Mouse (Mus musculus): ENCODE data around the gene Kcnma1. TPM values are rescaled to one million over a fixed set of nuclear protein-coding genes. Genes with fewer than 3 reads are reported as not detected.
A peak's percentile ranks its signal among the peaks of the same experiment; 100 is the strongest.

Kcnma1 gene
- polyA plus RNA-seq, 1 experiment from 2014 or later: 6.0 TPM

DNA sequence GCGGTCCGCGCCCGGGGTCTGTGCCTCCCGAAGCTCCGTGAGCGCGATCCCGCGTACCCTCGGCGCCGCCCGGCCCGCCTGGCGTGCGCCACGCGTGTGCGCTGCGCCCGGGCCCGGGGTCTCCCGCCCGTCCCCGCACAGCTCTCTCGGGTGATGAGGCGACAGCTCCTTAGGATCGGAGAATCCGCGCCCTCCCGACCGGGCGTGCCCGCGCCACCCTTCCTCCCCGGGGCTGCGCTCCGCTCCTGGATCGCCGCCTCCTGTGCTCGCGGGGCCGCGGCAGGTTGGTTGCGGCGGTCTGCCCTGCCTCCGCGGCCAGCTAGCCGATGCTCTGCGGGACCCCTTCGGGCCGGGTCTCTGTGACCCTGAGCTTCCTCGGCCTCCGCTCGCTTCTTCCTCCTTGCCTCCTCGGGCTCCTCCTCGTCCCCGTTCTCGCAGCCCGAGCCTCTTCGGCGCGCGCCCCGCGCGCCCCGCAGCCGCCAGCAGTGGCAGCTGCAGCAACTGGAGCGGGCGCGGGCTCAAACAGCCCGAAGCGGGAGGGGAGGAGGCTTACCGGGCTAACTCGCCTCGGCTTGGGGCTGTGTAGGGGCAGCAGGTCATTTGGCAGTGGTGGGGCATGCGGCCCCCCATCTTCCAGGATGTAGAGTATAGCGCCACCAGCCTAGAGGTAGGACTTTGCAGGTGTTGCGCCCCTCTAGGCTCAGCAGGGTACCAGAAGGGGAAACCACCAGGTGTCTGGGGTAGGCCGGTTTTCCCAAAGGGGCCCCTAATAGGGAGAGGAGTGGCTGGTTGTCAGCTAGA lies 9.6 kb downstream of the Kcnma1 start:
- H3K4me1 ChIP-seq: peaks cover 15% of the 10 kb centered on the region
- H3K9me3 ChIP-seq: no peaks in the 10 kb centered on the region
- under 1% methylated on average over 67 of the region's 82 CpGs for WGBS
- H3K27ac ChIP-seq: peak overlapping the region; percentile 48; the same call in 1 of the 2 replicates
- ATAC-seq (ENCODE audit: low FRiP score, low read depth): peak; percentile 66; the same call in 1 of the 2 replicates
- peak overlapping the region; percentile 67 for H3K9ac ChIP-seq
- peak overlapping the region; percentile 95 for H3K4me2 ChIP-seq (replicated peaks)
- H3K4me3 ChIP-seq: peak overlapping the region; percentile 76
- H3K27me3 ChIP-seq: peaks cover 96% of the 10 kb centered on the region
- no peaks in the 10 kb centered on the region for H3K36me3 ChIP-seq

DNA sequence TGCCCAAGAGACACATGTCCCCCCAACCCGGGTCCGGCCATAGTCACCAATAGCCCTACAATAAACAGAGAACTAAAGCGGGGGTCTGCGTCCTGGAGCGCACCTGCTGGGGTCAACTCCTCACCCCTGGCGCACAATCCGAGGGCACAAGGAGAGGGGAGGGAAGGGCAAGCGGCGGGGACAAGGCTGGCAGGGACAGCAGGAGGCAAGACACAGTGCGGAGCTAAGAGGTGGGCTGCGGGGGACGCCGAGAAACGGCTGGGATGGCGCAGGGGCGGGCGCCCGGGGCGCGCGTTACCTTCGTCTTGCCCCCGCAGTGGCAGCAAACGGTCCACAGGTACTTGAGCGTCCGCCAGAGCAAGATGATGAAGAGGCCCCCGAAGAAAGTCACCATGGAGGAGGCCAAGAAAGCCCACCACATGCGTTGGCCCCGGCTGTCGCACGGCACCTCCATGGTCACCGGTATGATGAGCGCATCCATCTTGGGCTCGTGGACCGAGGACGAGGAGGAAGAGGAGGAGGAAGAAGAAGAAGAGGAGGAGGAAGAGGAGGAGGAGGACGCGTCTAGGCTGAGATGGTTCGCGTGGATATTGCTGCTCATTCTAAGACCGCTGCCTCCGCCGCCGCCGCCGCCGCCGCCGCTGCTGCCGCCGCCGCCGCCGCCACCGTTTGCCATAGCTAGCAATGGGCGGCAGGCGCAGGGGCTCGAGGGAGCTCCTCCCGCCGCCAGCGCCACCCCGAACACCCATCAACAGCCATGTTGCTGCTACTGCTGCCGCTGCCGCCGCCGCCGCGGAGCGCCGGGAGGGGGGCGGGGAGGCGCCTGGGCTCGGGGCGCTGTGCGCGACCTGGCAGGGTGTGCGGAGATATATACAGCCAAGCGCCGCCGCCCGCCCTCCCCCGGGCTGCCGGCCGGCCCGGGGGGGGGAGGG lies 10.6 kb downstream of the Kcnma1 start:
- 1% methylated on average over 56 of the region's 85 CpGs for WGBS
- ATAC-seq (ENCODE audit: low FRiP score, low read depth): peak; percentile 34; the same call in 1 of the 2 replicates
- H3K27me3 ChIP-seq: peaks cover 91% of the 10 kb centered on the region

GRCm38 (mm10) chr14:24002647-24003046 lies 11.6 kb downstream of the Kcnma1 start:
- Histone ChIP-seq H3K27me3 (peaks cover 82% of the 10 kb centered on the region), H3K27ac (no peak overlapping the region), H3K4me3 (peak overlapping the region; percentile 76), H3K9me3 (no peaks in the 10 kb centered on the region), H3K4me2 (replicated peaks) (peak overlapping the region; percentile 95), H3K36me3 (no peaks in the 10 kb centered on the region), H3K9ac (no peak overlapping the region), H3K4me1 (peaks cover 15% of the 10 kb centered on the region)
- ATAC-seq (ENCODE audit: low FRiP score, low read depth): no peak
- WGBS: 52% methylated on average over 5 of the region's 5 CpGs

More for the DNA sequence above, 10.6 kb downstream of the Kcnma1 start:
- Histone ChIP-seq H3K9me3 (no peaks in the 10 kb centered on the region), H3K4me2 (replicated peaks) (peak overlapping the region; percentile 95), H3K27ac (no peak overlapping the region; the same call in 1 of the 2 replicates), H3K4me1 (peaks cover 15% of the 10 kb centered on the region), H3K9ac (peak overlapping the region; percentile 67), H3K36me3 (no peaks in the 10 kb centered on the region), H3K4me3 (peak overlapping the region; percentile 76)

DNA sequence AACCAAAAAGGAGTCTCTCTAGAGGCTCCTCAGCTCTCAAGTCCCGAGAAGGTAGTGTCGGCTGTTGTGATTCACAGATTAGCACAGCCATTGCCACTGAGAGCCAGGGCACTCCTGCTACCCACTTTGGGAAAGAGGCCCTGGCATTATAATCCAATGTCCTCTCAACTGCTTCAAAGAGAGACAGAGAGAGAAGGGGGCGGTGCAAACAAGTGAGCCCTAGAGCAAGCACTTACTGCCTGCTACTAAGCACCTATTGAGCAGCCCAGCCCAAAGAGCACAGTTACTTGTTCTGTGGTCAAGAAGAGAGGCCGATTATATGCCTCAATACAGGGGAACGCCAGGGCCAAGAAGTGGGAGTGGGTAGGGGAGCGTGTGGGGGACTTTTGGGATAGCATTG lies 16.4 kb downstream of the Kcnma1 start:
- H3K4me3 ChIP-seq: no peak overlapping the region
- H3K4me1 ChIP-seq: no peaks in the 10 kb centered on the region
- WGBS: 81% methylated on average over 6 of the region's 6 CpGs
- H3K27me3 ChIP-seq: peaks cover 35% of the 10 kb centered on the region
- no peak overlapping the region for H3K9ac ChIP-seq
- no peak overlapping the region for H3K27ac ChIP-seq
- H3K36me3 ChIP-seq: no peaks in the 10 kb centered on the region
- no peak overlapping the region for H3K4me2 ChIP-seq (replicated peaks)
- no peak for ATAC-seq (ENCODE audit: low FRiP score, low read depth)
- H3K9me3 ChIP-seq: no peaks in the 10 kb centered on the region

DNA sequence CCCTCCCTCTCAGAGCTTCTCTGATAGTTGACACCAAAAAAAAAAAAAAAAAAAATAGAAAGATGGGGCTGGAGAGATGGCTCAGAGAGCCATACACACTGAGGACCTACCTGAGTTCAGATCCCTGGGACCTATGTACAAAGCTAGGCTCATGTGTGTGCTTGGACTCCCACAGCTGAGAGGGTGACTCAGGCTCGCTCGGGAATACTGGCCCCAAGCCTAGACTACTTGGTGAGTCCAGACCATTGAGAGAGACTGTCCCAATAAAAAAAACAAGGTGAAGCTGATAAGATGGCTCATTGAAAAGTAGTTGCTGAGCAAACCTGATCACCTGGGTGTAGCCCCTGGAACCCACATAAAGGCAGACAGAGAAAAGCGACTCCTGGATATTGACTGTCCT lies 18.5 kb downstream of the Kcnma1 start:
- 78% methylated on average over 3 of the region's 3 CpGs for WGBS
- Histone ChIP-seq H3K9me3 (no peaks in the 10 kb centered on the region), H3K4me1 (no peaks in the 10 kb centered on the region), H3K9ac (no peak overlapping the region), H3K4me2 (replicated peaks) (no peak overlapping the region), H3K4me3 (no peak overlapping the region), H3K27me3 (peaks cover 14% of the 10 kb centered on the region), H3K36me3 (no peaks in the 10 kb centered on the region), H3K27ac (no peak overlapping the region)
- no peak for ATAC-seq (ENCODE audit: low FRiP score, low read depth)

DNA sequence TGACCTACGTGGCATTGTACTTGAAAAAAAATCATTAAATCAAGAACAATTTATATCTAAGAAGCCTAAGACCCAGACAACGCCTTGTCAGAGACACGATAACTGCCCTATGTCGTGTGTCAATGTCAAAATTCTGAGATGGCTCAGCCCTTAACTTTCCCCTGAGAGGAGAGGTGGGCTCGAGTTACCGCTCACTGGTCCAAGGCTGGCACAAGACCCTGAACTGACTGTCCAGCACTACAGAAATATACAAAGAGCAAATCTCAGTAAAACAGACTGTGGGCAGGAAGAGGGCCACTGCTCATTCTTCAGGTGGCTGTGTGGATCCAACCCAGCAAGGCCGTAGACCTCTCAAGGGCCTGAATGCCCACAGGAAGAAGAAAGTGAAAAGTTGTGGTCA lies 23.4 kb downstream of the Kcnma1 start:
- Histone ChIP-seq H3K27ac (no peak overlapping the region), H3K4me2 (replicated peaks) (no peak overlapping the region), H3K9me3 (no peaks in the 10 kb centered on the region), H3K9ac (no peak overlapping the region), H3K4me1 (no peaks in the 10 kb centered on the region), H3K36me3 (no peaks in the 10 kb centered on the region), H3K4me3 (no peak overlapping the region), H3K27me3 (no peaks in the 10 kb centered on the region)
- ATAC-seq (ENCODE audit: low FRiP score, low read depth): no peak
- 78% methylated on average over 7 of the region's 7 CpGs for WGBS

DNA sequence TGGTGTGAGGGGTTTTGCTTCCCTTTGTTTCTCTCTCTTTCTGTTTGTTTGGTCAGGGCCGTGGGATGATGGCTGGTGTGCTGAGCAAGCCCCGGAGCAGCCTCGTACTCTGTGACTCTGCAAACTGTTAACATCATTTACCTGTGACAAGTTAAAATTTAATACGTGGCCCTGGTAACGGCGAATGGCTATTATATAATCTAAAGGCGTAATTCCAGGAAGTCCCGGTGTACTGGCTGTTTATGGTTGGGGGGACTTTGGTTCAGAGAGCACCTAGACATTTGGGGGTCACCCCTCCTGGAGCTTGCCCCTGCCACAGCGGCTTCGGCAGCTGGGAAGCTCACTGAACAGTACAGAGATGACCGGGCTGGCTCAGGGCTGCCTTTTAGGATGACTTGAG lies 24.6 kb downstream of the Kcnma1 start:
- H3K9ac ChIP-seq: no peak overlapping the region
- ATAC-seq (ENCODE audit: low FRiP score, low read depth): no peak
- H3K9me3 ChIP-seq: no peaks in the 10 kb centered on the region
- H3K27me3 ChIP-seq: no peaks in the 10 kb centered on the region
- no peaks in the 10 kb centered on the region for H3K36me3 ChIP-seq
- H3K27ac ChIP-seq: no peak overlapping the region
- H3K4me2 ChIP-seq (replicated peaks): no peak overlapping the region
- H3K4me1 ChIP-seq: no peaks in the 10 kb centered on the region
- no peak overlapping the region for H3K4me3 ChIP-seq
- WGBS: 73% methylated on average over 11 of the region's 11 CpGs

DNA sequence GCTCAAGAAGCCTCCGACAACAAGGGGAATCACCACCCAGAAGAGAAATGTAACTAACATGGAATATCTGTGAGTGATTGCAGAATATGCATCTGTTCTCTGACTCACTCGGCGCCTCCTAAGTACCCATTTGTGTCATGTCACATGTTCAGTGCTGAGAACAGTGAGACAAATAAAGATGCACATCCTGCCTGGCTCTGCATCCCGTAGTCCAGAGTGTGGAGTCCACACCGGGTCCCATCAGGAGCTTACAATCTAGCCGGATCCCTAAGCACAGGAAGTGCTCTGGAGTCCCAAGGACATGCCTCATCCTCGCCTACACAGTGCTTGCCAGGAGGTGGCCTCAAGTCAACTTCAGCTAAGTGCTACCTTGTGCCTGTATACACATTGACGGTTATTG lies 32.1 kb downstream of the Kcnma1 start:
- no peak overlapping the region for H3K27ac ChIP-seq
- H3K27me3 ChIP-seq: no peaks in the 10 kb centered on the region; the same call in 1 of the 2 replicates
- no peaks in the 10 kb centered on the region for H3K36me3 ChIP-seq
- no peak overlapping the region for H3K9ac ChIP-seq
- ATAC-seq (ENCODE audit: low FRiP score, low read depth): no peak
- no peaks in the 10 kb centered on the region for H3K4me1 ChIP-seq
- no peak overlapping the region for H3K4me2 ChIP-seq (replicated peaks)
- WGBS: 84% methylated on average over 8 of the region's 8 CpGs
- H3K9me3 ChIP-seq: no peaks in the 10 kb centered on the region
- no peak overlapping the region for H3K4me3 ChIP-seq

GRCm38 (mm10) chr14:23974685-23975084 lies 39.6 kb downstream of the Kcnma1 start:
- H3K4me2 ChIP-seq (replicated peaks): no peak overlapping the region
- H3K9ac ChIP-seq: no peak overlapping the region
- H3K4me3 ChIP-seq: no peak overlapping the region
- H3K4me1 ChIP-seq: no peaks in the 10 kb centered on the region
- H3K27me3 ChIP-seq: no peaks in the 10 kb centered on the region
- no peak overlapping the region for H3K27ac ChIP-seq
- WGBS: 73% methylated on average over 2 of the region's 2 CpGs
- no peaks in the 10 kb centered on the region for H3K9me3 ChIP-seq
- H3K36me3 ChIP-seq: no peaks in the 10 kb centered on the region
- no peak for ATAC-seq (ENCODE audit: low FRiP score, low read depth)

GRCm38 (mm10) chr14:23966471-23966870 lies 47.8 kb downstream of the Kcnma1 start:
- Histone ChIP-seq H3K9ac (no peak overlapping the region), H3K9me3 (no peaks in the 10 kb centered on the region), H3K4me2 (replicated peaks) (no peak overlapping the region), H3K27ac (no peak overlapping the region), H3K4me1 (no peaks in the 10 kb centered on the region), H3K27me3 (no peaks in the 10 kb centered on the region), H3K4me3 (no peak overlapping the region), H3K36me3 (no peaks in the 10 kb centered on the region)
- ATAC-seq (ENCODE audit: low FRiP score, low read depth): no peak
- WGBS: 74% methylated on average over 8 of the region's 8 CpGs

GRCm38 (mm10) chr14:23959061-23959460 lies 55.2 kb downstream of the Kcnma1 start:
- ATAC-seq (ENCODE audit: low FRiP score, low read depth): no peak
- Histone ChIP-seq H3K36me3 (no peaks in the 10 kb centered on the region), H3K4me2 (replicated peaks) (no peak overlapping the region), H3K4me1 (no peaks in the 10 kb centered on the region), H3K27me3 (no peaks in the 10 kb centered on the region), H3K27ac (no peak overlapping the region), H3K9ac (no peak overlapping the region), H3K9me3 (no peaks in the 10 kb centered on the region), H3K4me3 (no peak overlapping the region)
- 81% methylated on average over 11 of the region's 11 CpGs for WGBS

DNA sequence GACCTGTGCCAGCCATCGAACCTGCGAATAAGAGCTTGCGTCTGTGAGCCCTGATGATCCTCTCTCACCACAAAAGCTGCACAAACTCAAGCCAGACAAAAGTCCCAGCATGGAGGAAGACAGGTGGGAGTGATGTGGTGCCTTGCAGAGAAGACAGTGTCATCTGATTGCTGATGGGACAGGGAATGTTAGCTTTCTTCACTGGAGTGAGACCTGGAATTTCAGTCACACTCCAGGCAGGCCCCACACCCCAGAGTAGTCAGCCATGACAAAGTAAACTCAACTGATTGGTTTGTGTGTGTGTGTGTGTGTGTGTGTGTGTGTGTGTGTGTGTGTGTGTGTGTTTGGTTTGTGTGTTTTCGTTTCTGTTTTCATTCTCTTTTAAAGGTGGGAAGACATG lies 57.0 kb downstream of the Kcnma1 start:
- Histone ChIP-seq H3K9me3 (no peaks in the 10 kb centered on the region), H3K4me2 (replicated peaks) (no peak overlapping the region), H3K36me3 (no peaks in the 10 kb centered on the region), H3K9ac (no peak overlapping the region), H3K27ac (no peak overlapping the region), H3K4me3 (no peak overlapping the region), H3K4me1 (no peaks in the 10 kb centered on the region), H3K27me3 (no peaks in the 10 kb centered on the region)
- ATAC-seq (ENCODE audit: low FRiP score, low read depth): no peak
- 76% methylated on average over 4 of the region's 4 CpGs for WGBS
